Mouse (Mus musculus): ENCODE measurements around the gene Cd9.

Cd9 gene

GRCm38 (mm10) chr6:125433704-125434447, 60.7 kb downstream of the Cd9 start:
- peak; percentile 57 for DNase-seq (ENCODE audit: low read depth)

GRCm38 (mm10) chr6:125433257-125433656, 61.3 kb downstream of the Cd9 start:
- DNase-seq (ENCODE audit: low read depth), result no peak

DNA sequence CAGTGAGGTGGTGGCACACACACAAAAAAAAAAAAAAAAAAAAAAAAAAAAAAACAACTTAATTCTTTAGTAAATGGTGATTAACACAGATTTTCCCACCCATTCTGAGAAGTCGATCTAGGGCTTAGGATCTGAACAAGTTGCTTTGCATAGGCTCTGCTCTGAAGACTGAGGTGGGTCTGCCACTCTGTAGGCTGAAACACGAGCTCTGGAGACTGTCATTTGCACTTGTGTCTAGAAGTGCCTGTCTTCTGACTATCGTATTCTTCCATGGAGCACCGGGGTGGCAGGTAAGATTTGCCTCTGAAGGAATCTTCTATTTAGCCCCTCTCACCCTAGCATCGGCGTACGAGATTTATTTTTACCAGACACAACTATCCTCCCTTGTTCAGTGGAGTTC, 62.1 kb downstream of the Cd9 start:
- no peak for DNase-seq (ENCODE audit: low read depth)

- no peak for DNase-seq (ENCODE audit: low read depth)
Measured at GRCm38 (mm10) chr6:125430982-125431381, 63.6 kb downstream of the Cd9 start.

GRCm38 (mm10) chr6:125430358-125430958, 64.1 kb downstream of the Cd9 start:
- DNase-seq (ENCODE audit: low read depth), result peak; percentile 79

DNA sequence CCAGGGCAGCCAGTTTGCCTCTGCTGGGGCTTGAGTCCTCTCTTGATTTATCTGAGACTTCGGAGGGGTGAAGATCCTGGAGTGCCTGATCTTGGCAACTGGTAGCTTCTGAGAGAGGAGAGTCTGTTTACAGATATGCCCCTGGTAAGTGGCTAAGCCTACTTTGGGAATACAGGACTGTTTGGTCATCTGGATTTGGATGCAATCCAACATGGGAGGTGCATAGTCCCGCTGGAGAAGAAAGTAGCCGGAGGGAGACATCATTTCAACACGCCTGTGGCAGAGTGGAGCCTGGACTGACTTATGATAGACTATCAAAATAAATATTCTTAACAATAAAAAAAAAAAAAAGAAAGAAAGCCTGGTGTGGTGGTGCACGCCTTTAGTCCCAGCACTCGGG, 64.8 kb downstream of the Cd9 start:
- DNase-seq (ENCODE audit: low read depth), result no peak

DNA sequence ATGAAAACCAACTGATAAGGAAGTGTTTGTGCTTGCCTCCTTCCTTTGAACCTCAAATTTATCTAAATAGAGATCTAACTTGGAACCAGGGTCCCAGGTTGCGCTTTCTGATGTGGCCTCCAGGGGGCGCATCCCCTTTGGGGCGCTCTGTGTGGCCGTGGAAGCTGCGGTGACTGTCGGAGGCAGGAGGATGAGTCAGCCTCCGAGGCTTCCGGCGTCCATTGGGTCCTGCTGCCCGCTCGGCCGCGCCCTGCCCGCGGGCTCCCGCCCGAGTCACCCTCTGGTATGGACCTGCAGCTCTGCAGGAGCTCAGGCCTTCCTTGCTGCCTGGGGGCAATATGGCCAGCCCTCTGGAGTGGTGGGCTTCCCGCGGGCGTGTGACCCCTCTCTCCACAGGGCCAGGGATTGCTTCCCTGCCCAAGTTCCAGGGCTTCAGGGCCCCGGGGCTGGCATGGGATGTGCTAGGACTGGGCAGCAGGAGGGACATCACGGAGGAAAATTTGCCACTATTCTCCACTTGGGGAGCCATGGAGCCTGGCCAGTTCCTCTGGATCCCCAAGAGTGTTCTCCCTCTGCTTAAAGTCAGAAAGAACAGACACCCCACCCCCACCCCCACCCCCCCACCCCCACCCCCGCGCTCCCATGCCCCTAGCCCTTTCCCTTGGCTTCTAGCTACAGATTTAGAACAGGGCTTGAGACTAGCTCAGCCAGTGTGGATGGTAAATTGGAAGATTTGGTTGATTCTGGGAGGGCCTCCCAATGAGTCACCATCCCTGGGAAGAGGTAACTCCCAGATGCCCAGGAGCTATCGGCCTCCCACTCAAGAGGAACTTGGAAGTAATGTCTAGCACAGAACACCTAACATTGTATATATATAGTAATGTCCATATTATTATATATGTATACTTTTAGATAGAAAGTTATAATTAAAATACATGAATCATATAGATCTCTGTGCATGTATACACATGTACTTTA, 67.9 kb downstream of the Cd9 start:
- peak; percentile 94 for DNase-seq (ENCODE audit: low read depth)

GRCm38 (mm10) chr6:125425205-125426090, 69.1 kb downstream of the Cd9 start:
- peak; percentile 95 for DNase-seq (ENCODE audit: low read depth)

GRCm38 (mm10) chr6:125424156-125424555, 70.4 kb downstream of the Cd9 start:
- peak; percentile 29 for DNase-seq (ENCODE audit: low read depth)

GRCm38 (mm10) chr6:125423507-125423906, 71.1 kb downstream of the Cd9 start:
- no peak for DNase-seq (ENCODE audit: low read depth)

DNA sequence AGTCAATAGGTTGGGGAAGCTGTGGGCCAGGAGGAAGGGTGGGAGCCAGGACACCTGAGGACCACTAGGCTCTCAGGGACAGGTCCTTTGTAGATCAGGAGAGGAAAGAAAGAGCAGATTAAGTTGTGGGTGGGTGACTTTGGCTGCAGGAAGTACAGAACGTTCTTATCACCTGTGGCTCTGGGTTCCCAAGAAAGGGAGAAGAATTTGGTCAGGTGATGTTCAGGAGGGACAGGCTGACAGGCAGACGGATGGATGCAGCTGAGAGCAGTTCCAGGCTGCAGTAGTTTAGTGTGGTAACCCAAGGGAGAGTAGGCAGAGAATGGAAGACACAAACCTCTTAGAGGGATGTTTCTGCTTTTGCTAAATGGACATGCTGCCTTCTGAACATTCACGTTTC, 71.5 kb downstream of the Cd9 start:
- no peak for DNase-seq (ENCODE audit: low read depth)

GRCm38 (mm10) chr6:125422051-125422822, 72.4 kb downstream of the Cd9 start:
- DNase-seq (ENCODE audit: low read depth), result peak; percentile 96

DNA sequence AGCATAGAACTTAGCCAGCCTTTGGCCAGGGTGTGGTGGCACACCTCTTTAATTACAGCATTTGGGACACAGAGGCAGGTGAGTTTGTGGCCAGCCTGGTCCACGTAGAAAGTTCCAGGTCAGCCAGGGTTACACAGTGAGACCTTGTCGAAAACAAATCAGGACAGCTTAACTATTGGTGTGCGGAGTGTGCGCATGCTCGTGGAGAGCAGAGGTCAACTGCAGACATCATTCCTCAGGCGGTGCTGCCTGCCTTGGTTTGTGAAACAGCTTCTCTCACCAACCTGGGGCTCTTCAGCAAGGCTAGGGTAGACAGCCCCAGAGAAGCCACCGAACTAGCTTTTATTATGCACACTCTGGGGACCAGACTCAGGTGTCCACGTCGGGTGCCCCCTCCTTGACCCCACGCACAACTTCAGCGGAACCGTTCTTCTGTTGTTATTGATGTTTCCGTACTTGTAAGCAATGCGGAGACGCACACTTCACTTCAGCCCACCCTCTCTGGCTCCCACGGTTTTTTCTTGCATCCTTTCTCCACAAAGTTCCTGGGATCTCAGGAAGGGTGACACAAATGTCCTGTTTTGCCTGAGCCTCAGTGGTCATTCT, 74.0 kb downstream of the Cd9 start:
- no peak for DNase-seq (ENCODE audit: low read depth)

- DNase-seq (ENCODE audit: low read depth), result peak; percentile 92
Measured at GRCm38 (mm10) chr6:125418744-125419143, 75.8 kb downstream of the Cd9 start.

DNA sequence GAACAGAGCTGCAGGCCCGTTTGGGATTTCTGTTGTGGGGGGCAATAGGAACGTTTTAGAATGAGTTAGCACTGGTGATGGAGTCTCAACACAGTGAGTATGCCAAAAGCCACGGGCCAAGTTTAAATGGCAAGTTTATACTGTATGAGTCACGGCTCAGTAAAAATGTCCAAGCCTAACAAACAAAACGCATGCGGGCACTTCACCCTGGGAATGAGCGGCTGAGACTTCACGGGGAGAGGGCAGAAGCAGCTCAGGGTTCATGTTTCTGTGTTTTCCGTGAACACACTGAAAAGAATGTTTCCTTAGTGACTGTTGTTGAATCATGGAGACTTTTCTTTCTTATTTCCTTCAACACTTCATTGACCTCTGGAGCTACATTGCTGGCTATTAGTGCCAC, 81.3 kb downstream of the Cd9 start:
- no peak for DNase-seq (ENCODE audit: low read depth)

DNA sequence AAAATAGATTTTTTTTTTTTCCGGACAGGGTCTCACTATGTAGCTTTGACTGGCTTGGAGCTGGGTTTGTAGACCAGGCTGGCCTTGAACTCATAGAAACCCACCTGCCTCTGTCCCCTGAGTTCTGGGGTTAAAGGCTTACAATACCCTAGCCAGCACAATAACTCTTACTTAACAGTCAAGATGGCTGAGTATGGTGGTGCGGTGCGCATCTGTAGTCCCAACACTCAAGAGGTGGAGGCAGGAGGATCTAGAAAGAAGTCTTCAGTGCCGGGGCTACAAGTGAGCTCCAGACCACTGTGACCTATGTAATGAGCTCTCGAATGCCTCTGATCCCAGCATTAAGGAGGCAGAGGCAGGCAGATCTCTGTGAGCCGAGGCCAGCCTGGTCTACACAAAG, 82.9 kb downstream of the Cd9 start:
- no peak for DNase-seq (ENCODE audit: low read depth)

DNA sequence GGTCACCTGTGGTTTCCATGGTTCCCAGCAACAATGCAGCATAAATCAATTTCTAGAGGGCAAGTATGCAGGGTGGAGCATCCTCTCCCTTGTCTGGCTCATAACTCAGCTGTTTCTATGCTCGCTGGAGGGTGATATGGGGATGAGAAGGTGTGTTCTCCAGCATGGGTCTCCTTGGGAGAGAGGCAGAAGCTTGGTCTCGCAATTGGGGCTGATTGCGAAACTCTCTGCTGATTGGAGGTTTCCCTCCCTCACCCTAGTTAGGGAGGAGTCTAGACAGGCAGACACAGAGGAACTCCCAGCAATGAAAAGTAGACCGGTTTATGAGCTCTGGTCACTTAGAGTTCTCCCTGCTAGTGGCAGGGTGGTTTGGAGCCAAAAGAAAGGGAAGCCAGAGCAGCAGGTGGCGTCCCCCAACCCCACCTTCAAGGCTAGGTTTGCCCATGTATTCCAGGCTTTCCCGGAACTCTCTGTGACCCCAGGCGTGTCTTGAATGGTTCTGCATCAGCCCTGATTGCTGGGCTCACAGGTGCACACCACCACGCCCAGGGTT, 83.5 kb downstream of the Cd9 start:
- DNase-seq (ENCODE audit: low read depth), result peak; percentile 84

- DNase-seq (ENCODE audit: low read depth), result no peak
Measured at GRCm38 (mm10) chr6:125410551-125410950, 84.0 kb downstream of the Cd9 start.

Data from 416B (cell line).